Mouse (Mus musculus): ENCODE data around the gene Cfap99. TPM values are rescaled to one million over a fixed set of nuclear protein-coding genes. Genes with fewer than 3 reads are reported as not detected.
A peak's percentile ranks its signal among the peaks of the same experiment; 100 is the strongest.

Cfap99 gene
- polyA plus RNA-seq, 1 experiment from 2014 or later, result not detected

DNA sequence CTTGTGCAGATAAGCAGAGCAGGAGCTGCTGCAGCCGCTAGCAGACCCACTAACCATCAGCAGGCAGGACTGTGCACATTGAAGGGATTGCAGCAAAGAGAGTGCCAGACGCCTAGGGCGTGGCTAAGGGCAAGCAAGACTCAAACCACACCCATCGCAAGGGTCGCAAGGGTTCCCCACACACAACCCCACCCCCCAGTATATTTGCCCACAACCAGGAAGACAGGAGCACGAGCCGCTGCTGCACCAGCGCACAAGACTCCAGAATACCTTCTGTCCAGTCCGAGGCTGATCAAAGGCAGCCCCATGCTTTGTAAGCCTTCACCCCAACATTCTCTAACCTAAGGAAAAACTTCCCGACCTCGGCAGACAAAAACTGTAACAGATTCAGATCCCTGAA is 1.9 kb upstream of the Cfap99 start:
- WGBS (ENCODE audit: insufficient replicate concordance), result 1% methylated on average over 11 of the region's 11 CpGs
- ATAC-seq (ENCODE audit: low read depth), result no peak
- no peak overlapping the region for H3K27ac ChIP-seq (ENCODE audit: low read length)
- H3K4me1 ChIP-seq (ENCODE audit: control insufficient read depth, low read depth, low read length), result peaks cover 4% of the 10 kb centered on the region; the same call in 1 of the 2 replicates
- H3K27me3 ChIP-seq (ENCODE audit: control insufficient read depth, insufficient read depth, low read depth, low read length), result peaks cover 48% of the 10 kb centered on the region
- peak overlapping the region; percentile 57 for H3K4me2 ChIP-seq (ENCODE audit: low read depth, low read length)
- no peaks in the 10 kb centered on the region for H3K9me3 ChIP-seq (replicated peaks; ENCODE audit: control insufficient read depth, low read length)
- no peak overlapping the region for H3K4me3 ChIP-seq (ENCODE audit: low read depth, low read length)
- no peak overlapping the region for H3K9ac ChIP-seq (ENCODE audit: low read depth, low read length)
- H3K36me3 ChIP-seq (ENCODE audit: control insufficient read depth, insufficient read depth), result no peaks in the 10 kb centered on the region

GRCm38 (mm10) chr5:34287001-34287837 is 1.2 kb upstream of the Cfap99 start:
- H3K27ac ChIP-seq (ENCODE audit: low read length), result no peak overlapping the region
- H3K4me3 ChIP-seq (ENCODE audit: low read depth, low read length), result peak overlapping the region; percentile 51
- peaks cover 48% of the 10 kb centered on the region for H3K27me3 ChIP-seq (ENCODE audit: control insufficient read depth, insufficient read depth, low read depth, low read length)
- H3K9ac ChIP-seq (ENCODE audit: low read depth, low read length), result no peak overlapping the region
- no peak for ATAC-seq (ENCODE audit: low read depth)
- peak overlapping the region; percentile 57 for H3K4me2 ChIP-seq (ENCODE audit: low read depth, low read length)
- no peaks in the 10 kb centered on the region for H3K9me3 ChIP-seq (replicated peaks; ENCODE audit: control insufficient read depth, low read length)
- H3K36me3 ChIP-seq (ENCODE audit: control insufficient read depth, insufficient read depth), result no peaks in the 10 kb centered on the region
- peaks cover 4% of the 10 kb centered on the region; the same call in 1 of the 2 replicates for H3K4me1 ChIP-seq (ENCODE audit: control insufficient read depth, low read depth, low read length)
- under 1% methylated on average over 54 of the region's 54 CpGs for WGBS (ENCODE audit: insufficient replicate concordance)

GRCm38 (mm10) chr5:34287838-34288145 is 608 bp upstream of the Cfap99 start:
- peaks cover 4% of the 10 kb centered on the region; the same call in 1 of the 2 replicates for H3K4me1 ChIP-seq (ENCODE audit: control insufficient read depth, low read depth, low read length)
- peaks cover 48% of the 10 kb centered on the region for H3K27me3 ChIP-seq (ENCODE audit: control insufficient read depth, insufficient read depth, low read depth, low read length)
- H3K4me2 ChIP-seq (ENCODE audit: low read depth, low read length), result peak overlapping the region; percentile 57
- no peak overlapping the region for H3K27ac ChIP-seq (ENCODE audit: low read length)
- H3K9ac ChIP-seq (ENCODE audit: low read depth, low read length), result no peak overlapping the region
- H3K4me3 ChIP-seq (ENCODE audit: low read depth, low read length), result peak overlapping the region; percentile 51
- no peaks in the 10 kb centered on the region for H3K9me3 ChIP-seq (replicated peaks; ENCODE audit: control insufficient read depth, low read length)
- 4% methylated on average over 18 of the region's 18 CpGs for WGBS (ENCODE audit: insufficient replicate concordance)
- H3K36me3 ChIP-seq (ENCODE audit: control insufficient read depth, insufficient read depth), result no peaks in the 10 kb centered on the region
- no peak for ATAC-seq (ENCODE audit: low read depth)

- Histone ChIP-seq H3K4me1 (ENCODE audit: control insufficient read depth, low read depth, low read length) (peaks cover 4% of the 10 kb centered on the region; the same call in 1 of the 2 replicates), H3K4me3 (ENCODE audit: low read depth, low read length) (no peak overlapping the region), H3K27ac (ENCODE audit: low read length) (no peak overlapping the region), H3K9ac (ENCODE audit: low read depth, low read length) (no peak overlapping the region), H3K4me2 (ENCODE audit: low read depth, low read length) (no peak overlapping the region), H3K36me3 (ENCODE audit: control insufficient read depth, insufficient read depth) (no peaks in the 10 kb centered on the region), H3K27me3 (ENCODE audit: control insufficient read depth, insufficient read depth, low read depth, low read length) (peaks cover 48% of the 10 kb centered on the region), H3K9me3 (replicated peaks; ENCODE audit: control insufficient read depth, low read length) (no peaks in the 10 kb centered on the region)
- ATAC-seq (ENCODE audit: low read depth), result no peak
- WGBS (ENCODE audit: insufficient replicate concordance), result 50% methylated on average over 2 of the region's 2 CpGs
These were observed 886 bp downstream of the Cfap99 start for GRCm38 (mm10) chr5:34289286-34289685.

DNA sequence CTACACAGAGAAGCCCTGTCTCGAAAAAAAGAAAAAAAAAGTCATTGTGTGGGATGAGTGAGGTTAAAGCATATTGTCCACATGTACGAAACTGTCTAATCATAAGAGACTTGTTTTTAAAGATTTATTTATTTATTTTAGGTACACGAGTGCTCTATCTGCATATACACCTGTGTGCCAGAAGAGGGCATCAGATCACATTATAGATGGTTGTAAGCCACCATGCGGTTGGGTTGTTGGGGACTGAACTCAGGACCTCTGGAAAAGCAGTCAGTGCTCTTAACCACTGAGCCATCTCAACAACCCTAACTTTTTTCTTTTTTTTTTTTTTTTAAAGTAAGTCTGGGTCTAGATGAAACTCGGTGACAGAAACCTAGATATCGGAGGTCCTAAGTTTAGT is 5.0 kb downstream of the Cfap99 start:
- H3K9me3 ChIP-seq (replicated peaks; ENCODE audit: control insufficient read depth, low read length), result no peaks in the 10 kb centered on the region
- 54% methylated on average over 6 of the region's 6 CpGs for WGBS (ENCODE audit: insufficient replicate concordance)
- no peak for ATAC-seq (ENCODE audit: low read depth)
- no peaks in the 10 kb centered on the region for H3K4me1 ChIP-seq (ENCODE audit: control insufficient read depth, low read depth, low read length)
- no peak overlapping the region for H3K27ac ChIP-seq (ENCODE audit: low read length)
- H3K4me3 ChIP-seq (ENCODE audit: low read depth, low read length), result no peak overlapping the region
- no peak overlapping the region for H3K9ac ChIP-seq (ENCODE audit: low read depth, low read length)
- H3K36me3 ChIP-seq (ENCODE audit: control insufficient read depth, insufficient read depth), result no peaks in the 10 kb centered on the region
- H3K27me3 ChIP-seq (ENCODE audit: control insufficient read depth, insufficient read depth, low read depth, low read length), result peaks cover 17% of the 10 kb centered on the region
- no peak overlapping the region for H3K4me2 ChIP-seq (ENCODE audit: low read depth, low read length)

DNA sequence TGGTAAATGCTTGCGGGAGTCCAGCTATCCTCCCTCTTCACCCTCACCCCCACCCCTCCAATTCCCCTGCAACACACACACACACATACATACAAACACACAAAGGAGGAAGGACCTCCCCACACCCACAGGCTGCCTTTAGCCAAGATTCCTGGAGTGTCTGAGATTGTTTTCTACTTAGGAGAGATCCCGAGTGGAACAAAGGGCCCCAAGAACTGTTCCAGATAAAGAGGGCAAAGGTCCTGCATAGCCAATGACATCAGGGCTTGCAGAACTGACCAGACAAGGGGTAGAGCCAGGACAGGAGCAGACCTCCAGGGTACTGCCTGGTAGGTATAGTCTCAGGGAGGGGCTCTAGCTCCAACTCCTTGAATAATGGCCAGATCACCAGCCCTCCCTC is 6.3 kb downstream of the Cfap99 start:
- H3K9ac ChIP-seq (ENCODE audit: low read depth, low read length), result no peak overlapping the region
- no peak for ATAC-seq (ENCODE audit: low read depth)
- H3K4me2 ChIP-seq (ENCODE audit: low read depth, low read length), result no peak overlapping the region
- H3K9me3 ChIP-seq (replicated peaks; ENCODE audit: control insufficient read depth, low read length), result no peaks in the 10 kb centered on the region
- WGBS (ENCODE audit: insufficient replicate concordance), result 31% methylated on average over 2 of the region's 2 CpGs
- no peaks in the 10 kb centered on the region for H3K4me1 ChIP-seq (ENCODE audit: control insufficient read depth, low read depth, low read length)
- no peak overlapping the region for H3K27ac ChIP-seq (ENCODE audit: low read length)
- no peak overlapping the region for H3K4me3 ChIP-seq (ENCODE audit: low read depth, low read length)
- H3K36me3 ChIP-seq (ENCODE audit: control insufficient read depth, insufficient read depth), result no peaks in the 10 kb centered on the region
- H3K27me3 ChIP-seq (ENCODE audit: control insufficient read depth, insufficient read depth, low read depth, low read length), result peaks cover 3% of the 10 kb centered on the region

- 72% methylated on average over 2 of the region's 2 CpGs for WGBS (ENCODE audit: insufficient replicate concordance)
These were observed 6.7 kb downstream of the Cfap99 start for GRCm38 (mm10) chr5:34295141-34295540.

DNA sequence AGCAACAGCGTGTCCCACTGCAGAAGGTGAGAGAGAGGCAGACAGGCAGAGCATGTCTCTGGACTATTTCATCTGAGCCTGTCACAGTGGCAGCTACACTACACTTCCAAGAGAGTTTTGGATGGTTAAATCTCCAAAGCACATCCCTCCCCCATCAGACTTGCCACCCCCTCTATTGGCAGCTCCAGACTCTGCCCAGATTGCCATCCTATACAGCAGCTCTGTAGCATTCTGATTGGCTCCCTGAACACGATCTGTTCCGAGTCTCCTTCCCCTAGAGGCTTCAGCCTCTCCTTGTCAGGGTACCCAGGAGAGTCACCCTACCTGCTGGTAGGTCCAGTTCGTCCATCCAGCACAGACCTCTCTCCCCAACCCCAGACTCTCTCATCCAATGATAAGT is 9.7 kb downstream of the Cfap99 start:
- no peak overlapping the region for H3K4me3 ChIP-seq (ENCODE audit: low read depth, low read length)
- no peak overlapping the region for H3K27ac ChIP-seq (ENCODE audit: low read length)
- WGBS (ENCODE audit: insufficient replicate concordance), result 39% methylated on average over 4 of the region's 4 CpGs
- H3K4me1 ChIP-seq (ENCODE audit: control insufficient read depth, low read depth, low read length), result no peaks in the 10 kb centered on the region
- H3K9me3 ChIP-seq (replicated peaks; ENCODE audit: control insufficient read depth, low read length), result no peaks in the 10 kb centered on the region
- no peaks in the 10 kb centered on the region for H3K36me3 ChIP-seq (ENCODE audit: control insufficient read depth, insufficient read depth)
- no peak overlapping the region for H3K4me2 ChIP-seq (ENCODE audit: low read depth, low read length)
- no peaks in the 10 kb centered on the region for H3K27me3 ChIP-seq (ENCODE audit: control insufficient read depth, insufficient read depth, low read depth, low read length)
- no peak overlapping the region for H3K9ac ChIP-seq (ENCODE audit: low read depth, low read length)
- ATAC-seq (ENCODE audit: low read depth), result no peak

More at GRCm38 (mm10) chr5:34295141-34295540, 6.7 kb downstream of the Cfap99 start:
- H3K4me2 ChIP-seq (ENCODE audit: low read depth, low read length), result no peak overlapping the region
- no peak overlapping the region for H3K9ac ChIP-seq (ENCODE audit: low read depth, low read length)
- no peaks in the 10 kb centered on the region for H3K4me1 ChIP-seq (ENCODE audit: control insufficient read depth, low read depth, low read length)
- no peak overlapping the region for H3K4me3 ChIP-seq (ENCODE audit: low read depth, low read length)
- H3K27ac ChIP-seq (ENCODE audit: low read length), result no peak overlapping the region
- no peaks in the 10 kb centered on the region for H3K9me3 ChIP-seq (replicated peaks; ENCODE audit: control insufficient read depth, low read length)
- H3K27me3 ChIP-seq (ENCODE audit: control insufficient read depth, insufficient read depth, low read depth, low read length), result peaks cover 3% of the 10 kb centered on the region; the same call in 1 of the 2 replicates
- ATAC-seq (ENCODE audit: low read depth), result no peak
- no peaks in the 10 kb centered on the region for H3K36me3 ChIP-seq (ENCODE audit: control insufficient read depth, insufficient read depth)

GRCm38 (mm10) chr5:34298937-34299535 is 10.6 kb downstream of the Cfap99 start:
- H3K27me3 ChIP-seq (ENCODE audit: control insufficient read depth, insufficient read depth, low read depth, low read length), result no peaks in the 10 kb centered on the region
- H3K4me1 ChIP-seq (ENCODE audit: control insufficient read depth, low read depth, low read length), result no peaks in the 10 kb centered on the region
- H3K27ac ChIP-seq (ENCODE audit: low read length), result no peak overlapping the region
- no peak overlapping the region for H3K4me2 ChIP-seq (ENCODE audit: low read depth, low read length)
- H3K9me3 ChIP-seq (replicated peaks; ENCODE audit: control insufficient read depth, low read length), result no peaks in the 10 kb centered on the region
- H3K9ac ChIP-seq (ENCODE audit: low read depth, low read length), result no peak overlapping the region
- no peak for ATAC-seq (ENCODE audit: low read depth)
- H3K36me3 ChIP-seq (ENCODE audit: control insufficient read depth, insufficient read depth), result no peaks in the 10 kb centered on the region
- WGBS (ENCODE audit: insufficient replicate concordance), result 70% methylated on average over 10 of the region's 10 CpGs
- no peak overlapping the region for H3K4me3 ChIP-seq (ENCODE audit: low read depth, low read length)

Data from liver, embryonic 16.5 days (tissue).